Mouse (Mus musculus) CD4-positive, CD25-positive, alpha-beta regulatory T cell, adult 4 months (primary cell): ENCODE measurements around the gene Olfr351. TPM values are rescaled to one million over a fixed set of nuclear protein-coding genes. Genes with fewer than 3 reads are reported as not detected.

ENCODE experiments used
- ATAC-seq: one replicate; pipeline ENCODE4 v1.8.0; 2017
- polyA plus RNA-seq, 2 experiments: library from polyadenylated mRNA; unstranded; fragments of 100-300 nt; shearing (Covaris generic); gene quantifications; one replicate each; pipeline ENCODE4 v1.2.1; 2017

The Olfr351 gene
- polyA plus RNA-seq: not detected

GRCm38 (mm10) chr2:36862560-36862959, at the start of gene Olfr351:
TSS of gene Olfr351 (minus strand) at chr2:36862660.
- ATAC-seq: no peak

- no peak for ATAC-seq
Observed at GRCm38 (mm10) chr2:36905380-36905779, 42.9 kb upstream of the Olfr351 start, which contains the start of gene Olfr354. TSS of gene Olfr354 (plus strand) at chr2:36905680.

GRCm38 (mm10) chr2:36897114-36897513, 34.7 kb upstream of the Olfr351 start:
- ATAC-seq: no peak

GRCm38 (mm10) chr2:36892836-36893235, 30.4 kb upstream of the Olfr351 start, which contains the start of gene Olfr353:
TSS of gene Olfr353 (minus strand) at chr2:36892936.
- no peak for ATAC-seq

- ATAC-seq: no peak
Observed at GRCm38 (mm10) chr2:36868160-36868559, 5.7 kb upstream of the Olfr351 start, which contains the start of gene Olfr352. TSS of gene Olfr352 (plus strand) at chr2:36868460.

GRCm38 (mm10) chr2:36846010-36846409, 16.4 kb downstream of the Olfr351 start, which contains the start of gene Olfr350:
TSS of gene Olfr350 (plus strand) at chr2:36846310.
- ATAC-seq: no peak

- no peak for ATAC-seq
Observed at GRCm38 (mm10) chr2:36816932-36817331, 45.5 kb downstream of the Olfr351 start, which contains the start of gene Olfr3. TSS of gene Olfr3 (minus strand) at chr2:36817032.

Other genes with a start within 250 kb of the Olfr351 start
- gene Olfr345, start 222.6 kb downstream of the Olfr351 start, polyA plus RNA-seq: not detected
- not detected for gene Olfr346, start 176.9 kb downstream of the Olfr351 start, polyA plus RNA-seq
- gene Olfr347, start 130.8 kb downstream of the Olfr351 start, polyA plus RNA-seq: not detected
- gene Olfr348, start 78.4 kb downstream of the Olfr351 start, polyA plus RNA-seq: not detected
- not detected for gene Olfr50, start 72.1 kb downstream of the Olfr351 start, polyA plus RNA-seq
- gene Olfr3, start 45.6 kb downstream of the Olfr351 start, polyA plus RNA-seq: not detected
- gene Olfr350, start 16.4 kb downstream of the Olfr351 start, polyA plus RNA-seq: not detected
- gene Olfr352, start 5.8 kb upstream of the Olfr351 start, polyA plus RNA-seq: not detected
- gene Olfr353, start 30.3 kb upstream of the Olfr351 start, polyA plus RNA-seq: not detected
- under 1 TPM in 1 of 2 experiments, not detected in 1; 0.09 TPM for gene Olfr354, start 43.0 kb upstream of the Olfr351 start, polyA plus RNA-seq
- gene Olfr355, start 66.2 kb upstream of the Olfr351 start, polyA plus RNA-seq: under 1 TPM in 1 of 2 experiments, not detected in 1; 0.44 TPM
- gene Olfr356, start 74.5 kb upstream of the Olfr351 start, polyA plus RNA-seq: not detected
- gene Olfr357, start 131.2 kb upstream of the Olfr351 start, polyA plus RNA-seq: not detected
- not detected for gene Olfr358, start 146.7 kb upstream of the Olfr351 start, polyA plus RNA-seq
- not detected for gene Olfr360, start 203.1 kb upstream of the Olfr351 start, polyA plus RNA-seq
- gene Olfr361, start 226.6 kb upstream of the Olfr351 start, polyA plus RNA-seq: not detected